Mouse (Mus musculus) urinary bladder, postnatal 4 days (tissue): Measurements from ENCODE around the gene Mtmr2.
"Not testable (repeated sequence)": the region's sequence is repeated elsewhere in the genome, so short reads cannot be mapped to it uniquely, and the experiment has no call there.

Source experiments
- DNase-seq, 2 experiments: peaks; one replicate each; pipeline ENCODE4 v3.0.0; 2021 to 2022; ENCODE audit warnings: low spot score in 2 of 2

Mtmr2 gene

GRCm38 (mm10) chr9:13748404-13748797, at the start of gene Mtmr2:
Gene Mtmr2, plus strand, starts transcription at chr9:13748410.
- DNase-seq = no peak

DNA sequence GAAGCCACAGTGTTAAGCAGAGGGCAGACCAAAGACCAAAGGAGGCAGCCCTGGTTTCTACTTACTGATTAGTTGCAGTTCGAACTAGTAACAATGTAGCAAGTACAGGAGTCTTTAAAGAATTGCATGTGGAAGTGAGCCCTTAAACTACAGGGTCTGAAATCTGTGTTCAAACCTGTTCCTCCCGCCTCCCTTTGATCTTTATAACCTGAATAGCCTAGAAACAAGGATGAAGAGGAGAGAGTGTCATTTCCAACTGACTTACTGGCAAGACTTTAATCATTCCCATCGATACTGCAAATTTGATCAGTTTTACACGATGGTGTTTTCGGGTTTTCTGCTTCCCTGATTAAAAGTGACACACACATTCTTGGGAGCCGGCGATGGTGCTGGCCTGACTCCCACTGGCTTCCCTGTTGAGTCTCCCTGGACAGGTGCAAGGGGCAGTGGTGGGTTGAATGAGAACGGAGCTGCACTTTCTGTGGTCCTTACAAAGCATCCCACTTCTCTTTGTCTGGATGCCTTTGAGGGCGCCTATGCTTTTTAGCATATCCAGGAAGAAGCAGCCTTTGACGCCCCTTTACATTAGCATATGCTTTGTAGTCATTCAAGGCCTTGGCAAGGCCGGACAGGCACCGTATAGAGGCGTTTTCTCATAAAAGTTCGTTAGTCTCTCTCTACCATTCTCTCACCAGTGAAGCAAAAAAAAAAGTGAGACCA, 49.0 kb upstream of the Mtmr2 start:
- no peak for DNase-seq

GRCm38 (mm10) chr9:13699781-13700116, 48.5 kb upstream of the Mtmr2 start:
- DNase-seq = no peak

DNA sequence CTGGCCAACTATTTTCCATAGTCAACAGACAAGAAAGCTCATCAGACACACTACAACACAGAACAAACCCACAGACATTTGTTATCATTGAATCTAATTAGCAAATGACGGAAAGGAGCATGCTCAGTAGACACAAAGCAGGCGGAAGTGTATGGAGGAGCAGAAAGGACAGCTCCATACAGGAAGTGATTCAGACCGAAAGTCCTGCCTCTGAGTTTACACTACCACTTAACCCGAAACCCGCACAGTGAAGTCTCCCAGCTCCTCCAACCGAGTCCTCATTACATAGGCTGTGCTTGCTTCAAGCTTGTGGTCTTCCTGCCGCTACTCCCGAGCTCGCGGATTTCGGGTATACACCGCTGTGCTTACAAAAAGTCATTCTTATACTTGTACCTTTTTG, 46.4 kb upstream of the Mtmr2 start:
- no peak for DNase-seq

GRCm38 (mm10) chr9:13703100-13703499, 45.1 kb upstream of the Mtmr2 start:
- DNase-seq = no peak

- DNase-seq = no peak
Observed at GRCm38 (mm10) chr9:13704917-13705316, 43.3 kb upstream of the Mtmr2 start.

DNA sequence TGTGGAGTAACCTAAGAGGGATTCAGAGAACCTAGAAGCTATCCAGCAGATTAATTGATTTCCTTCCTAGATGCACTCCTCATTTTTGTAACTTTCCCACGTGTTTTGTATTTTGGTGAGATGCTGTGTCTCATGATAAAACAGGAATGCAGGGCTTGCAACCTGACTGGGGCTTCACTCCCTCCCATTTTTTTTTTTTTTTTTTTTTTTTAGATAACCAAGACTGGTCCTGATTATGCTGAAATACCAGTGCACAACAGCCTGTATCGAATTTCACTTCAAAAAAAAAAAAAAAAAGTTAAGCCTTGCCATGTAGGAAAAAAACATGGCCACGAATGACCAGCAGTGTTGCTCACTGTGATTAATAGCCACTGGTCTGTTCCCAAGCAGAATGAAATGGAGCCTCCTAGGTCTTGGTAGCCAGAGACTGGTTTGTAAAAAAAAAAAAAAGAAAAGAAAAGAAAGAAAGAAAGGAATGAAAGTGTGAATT, 41.1 kb upstream of the Mtmr2 start:
- DNase-seq = no peak

GRCm38 (mm10) chr9:13709436-13709835, 38.8 kb upstream of the Mtmr2 start:
- DNase-seq = no peak

- DNase-seq = not testable (repeated sequence)
Observed at GRCm38 (mm10) chr9:13715891-13716290, 32.3 kb upstream of the Mtmr2 start.

DNA sequence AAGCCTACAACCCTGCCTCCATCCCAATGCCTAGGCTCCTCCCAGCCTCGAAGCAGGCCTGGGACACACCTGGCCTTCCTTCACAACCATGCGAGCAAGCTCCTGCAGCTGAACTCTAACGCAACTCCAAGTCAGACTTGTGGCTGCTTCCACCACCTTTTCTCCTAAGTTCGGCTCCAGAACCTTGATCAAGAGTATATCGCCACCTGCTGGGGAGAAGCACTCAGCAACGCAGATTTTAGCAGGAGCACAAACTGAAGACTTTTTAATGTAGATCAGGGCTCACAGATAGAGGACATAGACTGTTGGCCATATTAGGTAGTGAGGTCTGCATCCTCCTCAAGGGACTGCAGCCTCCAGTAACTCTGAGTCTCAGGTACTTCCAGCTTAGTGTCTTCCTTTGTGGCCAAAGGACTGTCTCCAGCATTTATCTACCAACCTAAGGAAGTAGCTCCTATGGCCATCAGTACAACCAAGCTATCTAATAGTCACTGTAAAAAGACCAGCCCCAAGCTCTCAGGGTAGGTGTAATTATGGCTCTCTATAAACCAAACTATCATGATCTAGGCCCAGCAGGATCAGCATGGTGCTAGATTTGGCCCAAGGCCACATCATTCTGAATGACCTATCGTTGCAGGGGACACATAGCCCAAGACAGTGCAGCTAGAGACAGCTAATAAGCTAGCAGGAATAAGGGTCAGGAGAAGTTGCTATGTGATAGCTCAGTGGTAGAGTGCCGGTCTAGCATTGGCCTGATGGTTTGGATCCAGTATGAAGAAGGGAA, 31.7 kb upstream of the Mtmr2 start:
- peak; percentile 54 to 79 for DNase-seq

DNA sequence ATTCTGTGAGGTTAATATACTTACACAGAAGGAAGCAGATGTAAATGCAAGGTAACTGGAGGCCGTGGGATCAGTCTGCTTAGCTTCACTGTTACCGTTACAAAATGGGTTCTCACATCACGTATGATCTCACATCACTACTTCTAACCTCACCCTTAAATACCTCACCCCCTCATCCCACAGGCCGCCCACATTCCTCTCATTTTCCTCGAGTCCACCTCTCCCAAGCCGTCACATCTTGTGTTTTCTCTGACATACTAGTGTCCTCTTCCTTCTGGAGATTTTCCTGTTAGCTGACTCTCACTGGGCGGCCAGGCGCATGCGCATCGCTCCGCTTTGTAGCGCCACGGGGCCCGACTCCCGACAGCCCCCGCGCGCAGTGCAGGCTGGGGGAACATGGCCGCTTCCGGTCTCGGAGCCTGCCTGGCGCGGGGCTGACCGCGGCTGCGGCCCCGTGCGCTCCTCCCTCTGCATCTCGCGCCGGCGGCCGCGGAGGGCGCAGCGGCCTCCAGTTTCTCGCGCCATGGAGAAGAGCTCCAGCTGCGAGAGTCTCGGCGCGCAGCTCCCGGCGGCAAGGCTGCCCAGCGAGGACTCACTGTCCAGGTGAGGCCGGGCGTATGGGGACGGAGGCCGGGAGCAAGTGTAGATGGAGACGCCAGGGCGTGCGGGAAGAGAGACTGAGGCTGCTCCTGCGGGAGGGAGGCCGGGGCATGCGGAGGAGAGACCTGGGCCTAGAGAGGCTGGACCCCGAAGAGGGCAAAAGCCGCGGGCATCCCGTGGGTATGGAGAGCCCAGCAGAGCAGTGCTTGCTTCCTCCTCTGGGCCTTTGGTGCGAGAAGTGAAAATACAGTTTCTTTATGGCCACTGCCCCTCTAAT, 826 bp downstream of the Mtmr2 start:
- peak; percentile 93 to 94 for DNase-seq

- DNase-seq = no peak
Observed at GRCm38 (mm10) chr9:13749675-13749998, 1.4 kb downstream of the Mtmr2 start.

GRCm38 (mm10) chr9:13752543-13752942, 4.3 kb downstream of the Mtmr2 start:
- no peak for DNase-seq

DNA sequence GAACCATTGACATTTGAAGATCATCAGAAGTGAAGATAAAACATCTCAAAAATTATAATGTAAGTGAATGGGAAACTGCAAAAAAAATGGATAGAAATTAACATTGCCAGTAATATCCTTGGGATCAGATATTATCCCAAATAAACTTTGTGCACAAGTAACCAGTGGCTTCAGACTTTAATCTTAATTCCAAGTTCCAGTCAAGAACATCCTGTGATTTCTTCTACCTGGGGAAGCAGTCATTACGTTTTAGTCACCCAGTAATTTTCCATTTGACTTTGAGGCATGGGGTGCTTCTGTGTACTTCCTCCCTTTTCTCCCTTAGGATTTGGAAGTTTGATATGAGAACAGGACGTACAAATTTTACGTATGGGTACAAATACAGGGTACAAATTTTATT, 12.2 kb downstream of the Mtmr2 start:
- no peak for DNase-seq

DNA sequence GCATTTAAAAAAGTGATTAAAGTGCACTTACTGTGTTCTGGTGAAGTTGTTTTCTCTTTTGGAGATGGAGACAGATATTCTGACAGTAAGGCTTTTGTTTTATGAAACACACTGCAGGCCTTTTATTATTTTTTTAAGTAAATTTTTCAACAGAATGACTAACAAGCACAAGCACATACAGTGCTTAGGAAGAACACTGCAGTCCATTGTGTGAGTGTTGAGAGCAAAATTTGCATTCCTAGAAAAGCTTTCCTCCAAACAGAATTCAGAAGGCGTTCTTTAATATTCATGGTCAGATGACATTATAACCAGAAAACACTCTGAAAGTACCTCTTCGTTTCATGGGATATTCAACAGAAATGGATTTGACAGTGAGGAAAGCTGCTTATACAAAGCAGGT, 17.4 kb downstream of the Mtmr2 start:
- no peak for DNase-seq

GRCm38 (mm10) chr9:13766570-13766969, 18.4 kb downstream of the Mtmr2 start:
- DNase-seq = no peak

DNA sequence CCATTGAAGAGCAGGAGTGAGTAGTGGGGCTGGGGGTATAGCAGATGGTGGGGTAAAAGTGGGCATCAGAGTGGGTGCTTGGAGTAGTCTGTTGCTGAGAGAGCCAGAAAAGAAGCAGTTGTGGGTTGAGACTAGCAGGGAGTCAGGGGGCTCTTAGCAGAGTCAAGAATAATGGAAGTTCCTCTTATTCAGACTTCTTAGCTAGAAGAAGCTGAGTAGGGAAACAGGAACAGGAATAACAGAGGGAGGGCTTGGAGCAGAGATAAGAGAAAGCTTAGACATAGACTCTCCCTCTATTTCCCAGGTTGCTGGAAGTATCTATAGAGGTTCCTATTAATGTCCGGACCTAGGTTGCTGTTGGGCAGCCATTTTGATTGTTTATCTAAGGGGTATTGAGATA, 26.5 kb downstream of the Mtmr2 start:
- no peak for DNase-seq

DNA sequence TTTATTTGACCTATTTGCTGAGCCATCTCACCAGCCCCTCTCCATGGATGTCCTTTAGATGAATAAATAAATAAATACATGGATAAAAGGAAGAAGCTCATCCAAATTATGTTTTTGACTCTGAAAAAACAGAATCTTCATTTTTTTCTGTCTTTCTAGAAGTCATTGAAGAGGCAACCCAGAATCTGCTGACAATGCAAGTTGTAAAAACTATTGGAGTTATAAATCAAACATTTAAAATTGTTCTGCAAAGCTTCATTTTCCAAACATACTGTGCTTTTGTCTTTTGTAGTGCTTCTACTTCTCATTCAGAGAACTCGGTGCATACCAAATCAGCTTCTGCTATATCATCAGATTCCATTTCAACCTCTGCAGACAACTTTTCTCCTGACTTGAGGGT, 33.8 kb downstream of the Mtmr2 start:
- no peak for DNase-seq

GRCm38 (mm10) chr9:13790864-13791263, 42.7 kb downstream of the Mtmr2 start:
- DNase-seq = not testable (repeated sequence)

- DNase-seq = no peak
Observed at GRCm38 (mm10) chr9:13794302-13794701, 46.1 kb downstream of the Mtmr2 start.

- no peak for DNase-seq
Observed at GRCm38 (mm10) chr9:13794756-13795155, 46.5 kb downstream of the Mtmr2 start.

- DNase-seq = no peak
Observed at GRCm38 (mm10) chr9:13804480-13804879, 56.3 kb downstream of the Mtmr2 start.
